Mouse (Mus musculus): ENCODE measurements around the gene Gm20388.

The Gm20388 gene

DNA sequence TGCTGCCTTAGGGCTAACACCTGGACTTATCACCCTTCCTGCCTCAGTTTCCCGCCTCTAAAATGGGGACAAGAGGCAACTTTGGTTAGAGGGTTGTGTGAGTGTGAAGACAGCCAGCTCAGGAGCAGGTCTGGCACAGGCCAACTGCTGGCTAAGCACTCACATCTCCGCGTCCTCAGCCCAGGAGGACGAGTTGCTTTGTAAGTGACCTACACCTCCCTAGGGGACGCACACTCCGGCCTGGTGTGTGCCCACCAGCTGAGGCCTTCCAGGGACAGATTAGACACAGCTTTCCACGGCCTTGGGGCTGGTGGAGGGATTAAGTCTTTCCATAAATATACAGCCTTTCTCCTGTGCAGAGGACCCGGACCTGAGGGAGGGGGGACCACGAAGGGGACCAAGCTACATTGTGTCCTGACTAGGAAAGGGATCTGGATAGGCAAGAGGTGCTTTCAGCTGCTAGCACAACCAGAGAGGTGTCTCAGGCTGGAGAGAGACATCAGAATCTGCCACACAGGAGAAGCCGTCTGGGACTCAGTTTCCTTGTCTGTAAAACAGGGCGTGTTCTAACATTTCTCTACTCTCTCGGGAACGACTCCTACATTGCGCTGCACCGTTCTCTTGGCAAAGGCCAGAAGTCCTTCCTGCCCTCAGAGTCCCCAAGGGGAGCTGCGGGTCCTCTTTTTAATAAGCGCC, 722.5 kb downstream of the Gm20388 start:
- DNase-seq (ENCODE audit: extremely low spot score), result no peak

DNA sequence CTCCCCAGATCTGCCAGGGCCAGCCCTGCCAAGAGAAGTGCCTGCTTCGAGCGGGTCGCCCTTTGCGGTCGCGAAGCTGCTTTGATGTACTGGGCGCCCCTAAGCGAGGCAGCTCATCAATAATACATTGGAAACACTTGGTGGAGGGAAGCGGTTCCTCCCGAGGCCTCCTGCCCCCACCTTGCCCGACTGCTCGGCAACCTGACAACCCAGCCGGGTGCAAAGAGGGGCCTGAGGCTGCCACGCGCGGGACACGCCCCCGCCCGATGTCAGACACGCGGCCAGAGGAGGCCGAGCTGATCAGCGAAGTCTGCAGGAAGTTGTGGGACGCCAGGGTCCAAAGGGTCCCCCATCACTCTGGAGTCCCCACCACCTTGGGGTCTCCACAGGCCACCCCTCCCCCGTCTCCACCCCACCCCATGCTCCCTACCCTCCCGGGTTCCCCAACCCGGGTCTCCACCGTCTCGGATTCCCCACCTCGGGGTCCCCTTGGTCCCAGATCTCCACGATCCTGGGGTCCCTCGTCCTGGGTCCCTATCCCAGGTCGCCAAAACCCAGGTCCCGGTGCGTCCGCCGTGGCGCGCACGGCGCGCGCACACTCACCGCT, 723.1 kb downstream of the Gm20388 start:
- no peak for DNase-seq (ENCODE audit: extremely low spot score)

DNA sequence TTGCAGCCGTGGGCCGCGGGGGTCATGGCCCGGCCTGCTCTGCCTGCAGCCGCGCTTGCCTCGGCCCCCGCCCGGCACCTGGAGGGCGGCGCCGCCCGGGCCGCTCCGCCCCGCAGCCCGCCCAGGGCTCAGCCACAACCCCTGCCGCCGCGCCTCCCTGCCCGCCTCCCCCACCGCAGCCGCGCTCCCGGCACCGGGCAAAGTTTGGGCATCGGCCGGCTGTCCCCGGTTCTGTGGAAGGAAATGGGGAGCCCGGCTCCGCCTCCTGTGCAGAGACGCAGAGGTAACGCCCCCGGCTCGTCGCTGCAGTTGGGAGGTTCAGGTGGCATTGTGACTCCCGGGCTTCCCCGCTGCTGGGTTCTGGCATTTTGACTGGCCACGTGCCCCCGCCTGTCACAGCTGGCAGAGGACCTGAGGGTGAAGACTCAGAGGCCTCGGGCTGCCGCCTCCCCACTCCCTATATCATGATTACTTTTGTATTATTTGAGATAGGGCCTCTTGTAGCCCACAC, 723.7 kb downstream of the Gm20388 start:
- DNase-seq (ENCODE audit: extremely low spot score), result peak; percentile 42

DNA sequence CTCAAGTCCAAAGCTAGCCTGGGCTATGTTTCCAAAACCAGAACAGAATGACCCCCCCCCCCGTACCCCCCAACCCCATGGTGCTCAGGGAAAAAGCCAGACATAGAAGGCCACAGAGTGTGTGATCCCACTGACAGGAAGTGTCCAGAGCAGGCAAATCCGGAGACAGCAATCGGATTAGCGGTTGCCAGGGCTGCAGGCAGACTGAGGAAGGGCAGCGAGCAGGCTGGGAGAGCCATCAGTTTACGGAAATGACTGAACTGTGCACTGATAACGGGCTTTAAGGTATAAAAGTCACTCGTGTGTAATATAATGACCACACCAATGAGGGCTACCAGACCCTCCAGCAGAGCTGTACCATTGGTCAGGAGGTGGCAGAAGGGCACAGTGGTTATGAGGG, 730.6 kb downstream of the Gm20388 start:
- DNase-seq (ENCODE audit: extremely low spot score), result no peak

DNA sequence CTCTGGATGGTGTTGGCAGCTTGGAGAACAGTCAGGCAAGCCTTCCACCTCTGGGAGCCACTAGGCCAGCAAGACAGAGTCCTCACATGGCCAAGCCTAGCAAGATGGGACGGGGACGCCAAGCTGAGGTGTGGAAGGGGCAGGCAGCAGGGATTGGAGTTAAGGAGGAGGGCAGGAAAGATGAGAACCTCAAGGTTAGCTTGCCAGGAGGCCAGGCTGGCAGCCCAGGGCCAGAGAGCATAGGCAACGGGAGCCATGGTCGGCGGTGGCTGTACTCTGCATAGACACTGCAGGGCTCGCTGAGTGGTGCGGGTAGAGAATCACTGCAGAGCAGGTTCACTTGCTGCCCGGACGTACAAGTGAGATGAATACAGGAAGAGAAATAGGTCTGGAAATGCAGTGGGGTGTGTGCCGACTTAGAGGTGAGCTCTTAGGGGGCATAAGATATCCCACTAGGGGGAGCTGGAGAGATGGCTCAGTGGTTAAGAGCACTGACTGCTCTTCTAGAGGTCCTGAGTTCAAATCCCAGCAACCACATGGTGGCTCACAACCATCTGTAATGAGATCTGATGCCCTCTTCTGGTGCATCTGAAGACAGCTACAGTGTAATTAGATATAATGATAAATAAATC, 731.5 kb downstream of the Gm20388 start:
- DNase-seq (ENCODE audit: extremely low spot score), result no peak

DNA sequence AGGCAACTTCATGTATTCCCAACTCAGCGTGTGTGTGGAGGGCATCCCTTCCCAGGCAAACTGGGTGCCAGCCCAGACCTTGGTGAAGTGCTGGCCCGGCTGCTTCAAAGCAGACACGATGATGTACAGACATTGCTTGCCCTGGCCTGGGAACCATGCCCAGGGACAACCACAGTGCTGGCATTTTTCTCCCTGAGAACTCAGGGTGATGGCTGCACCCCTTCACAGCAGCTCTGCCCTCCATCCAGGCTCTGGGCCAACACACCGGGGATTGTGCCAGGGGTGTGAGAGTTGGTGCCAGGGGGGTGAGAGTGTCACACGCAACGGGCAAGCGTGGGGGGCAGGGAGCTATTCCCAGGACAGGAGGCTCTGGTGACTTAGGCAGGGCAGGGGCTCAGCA, 734.0 kb downstream of the Gm20388 start:
- no peak for DNase-seq (ENCODE audit: extremely low spot score)

DNA sequence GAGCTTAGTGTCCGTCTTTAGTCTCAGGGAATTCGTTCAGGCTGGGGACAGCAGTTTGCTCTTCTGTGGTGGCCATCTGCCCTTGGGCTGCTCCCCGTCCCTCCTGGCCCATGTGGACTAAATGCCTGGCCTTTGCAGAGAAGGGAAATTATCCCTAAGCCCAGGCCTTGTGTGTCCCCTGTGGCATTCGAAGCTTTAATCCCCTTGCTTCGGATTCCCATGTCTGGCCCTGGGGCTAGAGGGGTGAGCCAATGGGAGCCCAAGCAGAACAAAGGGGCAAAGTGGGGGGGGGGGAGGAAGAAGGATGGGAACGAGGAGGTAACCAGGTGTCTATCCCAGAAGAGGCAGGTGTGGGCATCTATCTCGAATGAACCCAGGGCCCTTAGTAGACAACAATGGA, 736.9 kb downstream of the Gm20388 start, which contains the start of gene 1190005I06Rik:
1190005I06Rik (minus strand) TSS at position 101 of the 400 bp plus-strand sequence.
- no peak for DNase-seq (ENCODE audit: extremely low spot score)

DNA sequence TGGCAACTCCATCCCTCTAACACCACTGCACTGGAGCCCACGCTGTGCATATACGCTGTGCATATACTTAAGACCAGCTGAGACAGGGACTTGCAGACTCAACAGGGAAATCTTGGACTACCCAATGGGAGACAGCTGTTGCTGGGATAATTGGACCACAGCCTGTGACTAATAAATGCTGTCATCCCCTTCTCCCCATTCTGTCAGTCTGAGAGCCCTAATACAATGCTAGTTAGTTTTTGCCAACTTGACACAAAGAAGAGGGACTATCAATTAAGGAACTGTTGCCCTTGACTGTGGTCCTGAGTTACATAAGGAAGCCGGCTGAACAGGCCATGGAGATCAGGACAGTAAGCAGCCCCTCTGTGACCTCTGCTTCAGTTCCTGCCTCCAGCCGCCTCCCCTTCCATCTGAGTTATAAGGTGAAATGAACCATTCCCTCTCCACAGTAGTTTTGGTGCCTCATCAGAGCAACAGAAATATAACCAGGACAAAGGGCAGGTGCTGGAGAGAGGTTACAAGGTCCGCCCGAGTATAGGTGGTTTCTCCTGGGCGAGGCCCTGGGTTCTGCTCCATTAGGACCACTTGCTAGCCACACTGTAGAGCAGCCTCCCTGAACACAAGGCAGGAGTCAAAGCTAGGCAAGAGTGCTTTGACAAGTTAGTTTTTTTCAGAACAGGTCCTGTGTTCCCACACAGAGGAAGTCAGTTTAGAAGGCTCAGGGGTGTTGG, 745.8 kb downstream of the Gm20388 start:
- no peak for DNase-seq (ENCODE audit: extremely low spot score)

DNA sequence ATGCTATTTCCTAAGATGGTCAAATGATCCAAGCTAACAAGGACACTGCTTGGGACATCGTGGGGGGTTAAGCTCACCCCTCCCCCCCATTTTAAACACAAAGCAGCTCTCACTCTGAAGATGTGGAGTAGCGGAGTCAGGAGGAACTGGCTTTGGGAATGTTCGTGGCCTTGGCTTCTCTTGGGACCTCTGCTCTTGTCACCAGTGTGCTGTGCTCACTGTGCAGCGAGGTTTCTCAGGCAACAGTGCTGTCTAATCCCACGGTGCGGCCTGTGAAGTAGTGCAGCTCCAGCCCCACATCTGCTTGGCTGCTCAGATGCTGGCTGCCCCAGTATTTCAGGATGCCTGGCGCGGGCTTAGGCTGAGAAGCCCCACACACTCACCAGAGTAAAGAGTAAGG, 746.8 kb downstream of the Gm20388 start:
- DNase-seq (ENCODE audit: extremely low spot score), result no peak

DNA sequence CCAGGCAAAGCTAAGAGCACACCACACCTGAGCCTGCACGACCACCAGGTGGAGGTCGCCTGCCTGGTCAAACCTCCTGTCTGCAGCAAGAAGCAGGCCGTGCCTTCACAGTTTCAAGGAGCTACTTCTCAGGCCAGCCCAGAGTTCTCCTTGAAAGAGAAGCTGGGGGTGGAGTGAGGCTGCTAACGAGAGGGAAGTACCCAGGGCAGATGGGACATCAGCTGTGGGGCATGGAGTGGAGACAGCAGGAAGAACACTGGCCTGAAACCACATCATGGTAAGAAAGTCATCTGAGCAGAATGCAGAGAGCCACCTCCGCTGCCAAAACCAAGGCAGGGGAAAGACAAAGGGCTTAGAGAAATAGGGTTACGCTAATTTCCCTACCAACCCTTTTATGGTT, 753.9 kb downstream of the Gm20388 start:
- DNase-seq (ENCODE audit: extremely low spot score), result no peak

DNA sequence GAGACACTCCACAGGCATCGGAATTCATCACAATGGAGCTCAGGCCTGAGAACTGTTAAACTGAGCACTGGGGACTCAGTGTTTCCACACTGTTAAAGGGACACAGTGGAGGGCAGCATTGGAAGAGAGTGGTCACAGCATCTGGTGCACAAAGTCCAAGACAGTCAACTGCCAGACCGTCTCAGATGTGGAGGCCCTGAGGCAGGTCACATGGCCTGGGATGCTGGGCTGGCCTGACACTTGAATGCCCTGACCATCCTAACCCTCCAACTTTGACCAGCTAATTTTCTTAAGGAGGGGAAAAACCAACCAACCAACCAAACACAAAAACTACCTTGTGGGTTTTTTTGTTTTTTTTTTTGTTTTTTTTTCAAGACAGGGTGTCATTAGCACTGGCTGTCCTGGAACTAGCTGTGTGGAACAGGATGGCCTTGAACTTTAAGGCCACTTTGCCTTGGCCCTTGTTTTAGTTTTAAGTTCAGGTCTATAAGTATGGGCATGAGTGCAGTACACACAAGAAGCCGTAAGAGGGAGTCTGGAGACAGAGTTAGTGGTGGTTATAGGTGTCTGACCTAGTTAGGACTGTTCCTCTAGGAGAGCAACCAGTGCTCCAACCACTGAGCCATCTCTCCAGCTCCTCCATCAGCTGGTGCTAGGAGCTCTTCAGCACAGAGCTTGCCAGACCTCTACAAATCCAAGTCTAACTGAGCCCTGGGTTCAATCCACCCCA, 755.2 kb downstream of the Gm20388 start:
- no peak for DNase-seq (ENCODE audit: extremely low spot score)

DNA sequence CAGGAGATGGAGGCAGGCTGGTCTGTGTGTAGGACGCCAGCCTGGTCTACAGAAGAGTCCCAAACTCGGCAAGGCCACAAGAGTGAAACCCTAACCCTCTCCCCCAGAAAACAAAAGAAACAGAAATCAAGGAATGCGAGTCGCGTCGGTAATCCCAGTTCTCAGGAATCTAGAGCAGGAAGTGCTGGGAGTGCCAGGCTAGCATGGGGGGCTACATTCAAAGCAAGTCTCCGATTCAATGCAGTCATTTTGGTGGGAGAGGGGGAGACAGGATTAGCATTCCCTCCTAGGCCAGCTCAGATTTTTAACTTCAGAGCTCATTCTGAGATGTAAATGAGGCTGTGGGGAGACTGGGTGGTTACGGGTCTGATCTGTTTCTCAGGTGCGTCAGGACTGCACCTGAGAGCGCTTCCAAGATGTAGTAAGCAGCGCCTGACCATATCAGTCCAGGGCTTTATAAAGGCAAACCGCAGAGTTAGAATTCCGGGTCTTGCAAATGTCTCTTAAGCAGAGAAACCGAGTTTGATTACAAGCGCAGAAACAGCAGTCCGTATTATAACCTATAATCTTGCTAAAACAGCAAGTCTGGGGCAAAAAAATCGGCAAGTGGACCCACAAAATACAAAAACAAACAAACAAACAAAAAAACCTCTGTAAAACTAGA, 756.3 kb downstream of the Gm20388 start:
- DNase-seq (ENCODE audit: extremely low spot score), result peak; percentile 32

DNA sequence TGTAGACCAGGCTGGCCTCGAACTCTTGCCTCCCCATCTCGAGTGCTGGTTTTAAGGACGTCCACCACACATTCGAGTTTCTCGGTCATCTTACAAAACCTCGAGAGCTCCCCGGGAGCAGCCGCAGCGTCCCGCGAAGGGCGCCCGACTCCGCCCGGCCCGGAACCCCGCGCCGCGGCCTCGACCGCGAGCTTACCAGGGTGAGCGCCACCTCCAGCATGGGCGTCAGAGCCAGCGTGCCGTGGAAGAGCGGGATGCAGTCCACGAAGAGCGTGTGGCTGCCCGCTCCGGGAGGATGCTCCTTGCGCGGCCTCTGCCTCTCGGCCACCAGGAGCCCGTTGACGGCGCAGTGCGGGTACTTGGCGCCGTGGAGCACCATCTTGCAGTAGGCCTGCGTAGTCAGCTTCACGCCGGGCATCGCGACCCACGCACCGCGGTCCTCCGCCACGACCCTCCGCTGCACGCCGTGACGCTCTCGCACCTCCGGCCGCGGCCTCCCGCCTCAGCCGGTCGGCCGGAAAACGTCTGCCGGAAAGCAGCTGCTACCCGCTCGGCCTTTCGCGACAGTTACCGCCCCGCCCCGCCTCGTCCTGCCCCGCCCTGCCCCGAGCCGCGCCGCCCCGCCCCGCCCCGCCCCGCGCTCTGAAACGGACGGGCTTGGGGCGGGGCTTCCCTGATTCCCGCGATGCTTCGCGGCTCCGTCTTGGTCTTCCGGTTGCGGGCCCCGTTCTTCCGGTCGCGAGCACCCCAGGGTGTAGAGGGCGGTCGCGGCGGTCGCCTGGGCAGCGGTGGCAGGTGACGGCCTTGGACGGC, 757.1 kb downstream of the Gm20388 start, which contains the start of the genes Gm27021 and Cox4i1:
Gm27021 (minus strand) TSS at position 519 of the 813 bp plus-strand sequence.
Cox4i1 (plus strand) TSS at position 662 of the 813 bp plus-strand sequence.
- DNase-seq (ENCODE audit: extremely low spot score), result peak; percentile 97

DNA sequence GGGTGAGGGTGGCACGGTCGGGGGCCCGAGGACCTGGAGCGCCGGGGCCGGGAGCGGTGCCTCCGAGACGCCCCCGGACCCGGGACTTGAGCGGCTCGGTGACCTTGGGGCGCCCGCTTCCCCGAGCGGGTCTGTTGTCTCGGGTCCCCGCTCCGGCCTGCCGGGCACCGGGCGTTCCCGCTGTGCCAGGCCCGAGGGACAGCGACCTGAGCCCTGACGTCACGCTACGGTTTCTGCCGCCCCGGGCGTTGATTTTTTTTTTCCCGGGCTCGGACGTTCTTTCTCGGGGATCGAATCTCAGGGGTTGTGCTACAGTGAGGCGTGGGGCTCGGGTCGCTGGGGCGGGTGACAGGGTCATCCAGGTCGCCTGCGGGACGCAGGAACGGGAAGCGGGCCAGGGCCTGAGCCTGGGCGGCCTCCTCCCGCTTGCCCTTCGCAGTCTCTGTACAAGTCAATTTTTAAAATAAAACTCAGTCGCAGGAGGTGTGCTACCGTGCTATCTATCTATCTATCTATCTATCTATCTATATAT, 757.8 kb downstream of the Gm20388 start, which contains the start of gene Emc8:
Emc8 (minus strand) TSS at position 200 of the 532 bp plus-strand sequence.
- no peak for DNase-seq (ENCODE audit: extremely low spot score)

DNA sequence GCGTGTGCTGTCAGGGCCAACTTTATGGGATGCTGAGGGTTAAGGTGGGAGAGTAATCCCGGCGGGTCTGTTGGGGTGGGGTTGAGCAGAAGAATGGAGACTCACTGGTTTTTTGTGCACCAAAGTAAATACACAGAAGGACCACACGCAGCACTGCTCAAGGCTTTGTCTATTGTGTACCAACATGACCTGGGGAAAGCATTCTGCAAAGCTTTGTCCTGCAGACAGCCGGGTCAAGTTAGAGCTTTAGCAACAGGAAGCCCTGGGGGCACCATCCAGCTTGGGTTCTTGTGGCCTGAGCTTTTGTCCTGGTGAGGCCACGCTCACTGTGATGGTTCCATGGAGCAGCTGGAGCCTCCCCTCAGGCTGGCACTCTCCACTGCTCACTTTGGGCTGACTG, 761.1 kb downstream of the Gm20388 start:
- no peak for DNase-seq (ENCODE audit: extremely low spot score)

DNA sequence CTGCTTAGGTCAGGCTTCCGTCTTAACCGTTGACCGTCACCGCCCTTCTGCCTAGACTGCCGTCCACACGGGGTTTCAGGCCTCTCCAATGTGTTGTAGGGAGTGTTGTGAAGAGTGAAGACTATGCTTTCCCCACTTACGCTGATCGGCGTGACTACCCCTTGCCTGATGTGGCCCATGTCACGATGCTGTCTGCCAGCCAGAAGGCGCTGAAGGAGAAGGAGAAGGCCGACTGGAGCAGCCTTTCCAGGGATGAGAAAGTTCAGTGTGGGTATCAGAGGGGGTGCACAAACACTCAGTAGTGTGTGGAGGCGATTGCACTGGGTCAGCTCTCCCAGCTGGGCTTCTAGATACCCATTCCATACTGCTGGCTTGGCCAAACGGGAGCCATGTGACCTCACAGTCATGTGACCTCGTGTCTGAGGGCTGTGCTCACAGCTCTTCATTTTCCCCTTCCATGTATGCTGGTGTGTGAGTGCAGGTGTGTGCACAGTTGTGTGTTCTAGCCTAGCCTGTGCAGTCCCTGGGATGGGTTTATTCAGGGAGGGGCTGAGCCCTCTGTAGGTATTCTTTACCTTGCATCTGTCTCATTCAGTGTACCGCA, 762.1 kb downstream of the Gm20388 start:
- no peak for DNase-seq (ENCODE audit: extremely low spot score)

DNA sequence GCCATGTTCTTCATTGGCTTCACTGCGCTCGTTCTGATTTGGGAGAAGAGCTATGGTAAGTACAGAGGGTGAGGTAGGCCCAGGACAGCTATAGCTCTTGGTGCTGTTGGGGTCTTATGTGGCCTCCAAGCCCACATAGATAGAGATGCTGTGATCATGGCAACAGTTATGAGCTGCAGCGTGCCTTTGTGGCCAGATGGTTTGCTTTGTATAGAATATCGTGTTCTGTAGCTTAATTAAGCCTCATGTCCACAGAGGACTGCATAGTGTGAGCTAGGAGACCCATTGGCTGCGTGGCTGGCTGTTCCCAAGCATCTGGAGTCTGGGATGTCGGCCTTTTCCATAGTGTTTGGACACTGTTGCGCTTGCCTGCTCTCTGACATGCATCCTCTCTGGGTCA, 762.7 kb downstream of the Gm20388 start:
- no peak for DNase-seq (ENCODE audit: extremely low spot score)

DNA sequence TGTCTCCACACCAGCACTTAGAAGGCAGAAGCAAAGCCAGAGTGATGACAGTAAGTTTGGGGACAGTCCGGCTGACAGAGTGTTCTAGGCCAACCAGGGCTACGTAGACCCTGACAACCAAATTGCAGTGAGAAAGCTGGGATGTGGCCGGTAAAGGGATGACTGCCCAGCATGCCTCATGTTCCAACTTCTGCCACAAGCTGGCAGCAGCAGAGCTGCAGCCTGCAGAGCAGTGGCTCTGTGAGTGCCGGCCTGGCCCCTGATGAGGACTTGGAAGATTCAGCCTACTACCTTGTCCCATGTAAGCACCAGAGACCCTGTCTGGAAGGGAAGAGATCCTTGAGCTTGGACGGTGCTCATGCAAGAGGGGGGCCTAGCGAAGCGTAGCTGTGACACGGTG, 765.1 kb downstream of the Gm20388 start:
- DNase-seq (ENCODE audit: extremely low spot score), result no peak

DNA sequence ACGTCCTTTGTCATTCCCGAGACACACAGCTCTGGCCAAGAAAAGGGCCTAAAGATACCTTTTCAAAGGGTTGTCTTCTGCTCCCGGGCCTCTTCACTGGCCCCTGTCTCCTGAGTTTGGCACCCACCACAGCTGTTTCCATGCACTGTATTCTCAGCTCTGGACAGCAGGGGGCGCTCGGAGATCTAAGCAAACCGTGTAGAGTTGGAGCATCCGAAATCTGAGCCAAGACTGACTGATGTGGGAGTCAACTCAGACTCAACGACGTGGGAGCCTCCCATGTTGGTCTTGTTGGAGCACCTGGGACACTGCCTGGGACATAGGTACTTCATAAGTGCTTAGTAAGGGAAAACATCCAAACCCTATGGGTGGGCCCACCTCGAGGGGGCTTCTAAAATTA, 767.8 kb downstream of the Gm20388 start:
- peak; percentile 82 for DNase-seq (ENCODE audit: extremely low spot score)

Measured in embryo, embryonic 9.5 days (tissue).